Mouse (Mus musculus) CH12.LX (cell line): ENCODE measurements around the gene Ncoa3. TPM values are rescaled to one million over a fixed set of nuclear protein-coding genes. Genes with fewer than 3 reads are reported as not detected.

Experiments
- DNase-seq: peaks from one replicate; pipeline ENCODE4 v3.0.0-alpha.2; 2013; ENCODE audit errors: extremely low read depth
- H3K27ac ChIP-seq: 2 replicates; pipeline ENCODE4 v1.5.1; 2012; ENCODE audit warnings: low read depth, mild to moderate bottlenecking, control low read depth, moderate library complexity; ENCODE audit not compliant: insufficient read depth
- H3K27me3 ChIP-seq: replicated peaks from 2 replicates; pipeline ENCODE3; 2012; ENCODE audit warnings: inconsistent platforms
- H3K36me3 ChIP-seq, 2 experiments: replicated peaks in 1 of 2; 2 replicates each; pipeline versions ENCODE3 to v1.6.1; 2012; ENCODE audit warnings: inconsistent platforms in 1 of 2, low read length in 1 of 2, mild to moderate bottlenecking in 1 of 2, mixed read lengths in 1 of 2, moderate library complexity in 1 of 2; ENCODE audit not compliant: control insufficient read depth in 1 of 2, insufficient read depth in 1 of 2
- H3K4me1 ChIP-seq, 2 experiments: 2 replicates each; pipeline ENCODE4 v1.6.1; 2012; ENCODE audit warnings: inconsistent platforms in 1 of 2, moderate library complexity in 1 of 2; ENCODE audit not compliant: insufficient read depth in 2 of 2, control insufficient read depth in 1 of 2
- H3K4me2 ChIP-seq: 2 replicates; pipeline ENCODE4 v1.6.1; 2012; ENCODE audit warnings: low read depth, mild to moderate bottlenecking, control low read depth; ENCODE audit not compliant: poor library complexity, insufficient read depth, severe bottlenecking
- H3K4me3 ChIP-seq, 3 experiments: fragments of 150-350 bp in 1 of 3; sonication (generic) in 1 of 3; replicated peaks in 1 of 3; 2 replicates each; pipeline versions ENCODE3 to v1.5.1; 2011 to 2012; ENCODE audit warnings: low read depth in 2 of 3, low read length in 2 of 3, mild to moderate bottlenecking in 2 of 3, moderate library complexity in 2 of 3, control low read depth in 1 of 3, improper control_type of control experiment in 1 of 3, inconsistent platforms in 1 of 3, mixed read lengths in 1 of 3; ENCODE audit not compliant: poor library complexity in 1 of 3
- H3K79me2 ChIP-seq: replicated peaks from 2 replicates; pipeline ENCODE4 v1.6.1; 2012; ENCODE audit warnings: mild to moderate bottlenecking, moderate library complexity; ENCODE audit not compliant: control insufficient read depth, poor library complexity, insufficient read depth, severe bottlenecking; ENCODE audit errors: extremely low read depth
- H3K9ac ChIP-seq: 2 replicates; pipeline ENCODE4 v1.6.1; 2012; ENCODE audit warnings: low read depth, mild to moderate bottlenecking, control low read depth, moderate library complexity; ENCODE audit not compliant: insufficient read depth
- H3K9me3 ChIP-seq: replicated peaks from 2 replicates; pipeline ENCODE3; 2012; ENCODE audit warnings: low read length, inconsistent platforms, mixed read lengths
- BHLHE40 ChIP-seq: IDR thresholded peaks from 2 replicates; pipeline ENCODE4 v1.6.1; 2011; ENCODE audit warnings: mild to moderate bottlenecking, low read depth, low read length, improper control_type of control experiment
- CHD2 ChIP-seq: IDR thresholded peaks from 2 replicates; pipeline ENCODE4 v1.6.1; 2011; ENCODE audit warnings: low read length, improper control_type of control experiment
- CTCF ChIP-seq, 2 experiments: IDR thresholded peaks in 1 of 2; conservative IDR thresholded peaks in 1 of 2; 2 replicates each; pipeline ENCODE4 v1.5.1; 2011 to 2012; ENCODE audit warnings: low read depth in 2 of 2, low read length in 2 of 2, improper control_type of control experiment in 1 of 2, inconsistent platforms in 1 of 2, mild to moderate bottlenecking in 1 of 2, moderate library complexity in 1 of 2
- E2F4 ChIP-seq: IDR thresholded peaks from 2 replicates; pipeline ENCODE4 v1.6.1; 2011; ENCODE audit warnings: low read depth, low read length, improper control_type of control experiment; ENCODE audit not compliant: insufficient replicate concordance
- ELF1 ChIP-seq: IDR thresholded peaks from 2 replicates; pipeline ENCODE4 v1.6.1; 2014; ENCODE audit warnings: low read depth, mild to moderate bottlenecking, inconsistent platforms, low read length, improper control_type of control experiment
- EP300 ChIP-seq: IDR thresholded peaks from 2 replicates; pipeline ENCODE4 v1.6.1; 2011; ENCODE audit warnings: low read length, improper control_type of control experiment
- ETS1 ChIP-seq: conservative IDR thresholded peaks from 2 replicates; pipeline ENCODE4 v1.6.1; 2012; ENCODE audit warnings: low read depth, mild to moderate bottlenecking, inconsistent platforms, low read length, improper control_type of control experiment, moderate library complexity
- GABPA ChIP-seq: IDR thresholded peaks from 2 replicates; pipeline ENCODE4 v1.6.1; 2012; ENCODE audit warnings: low read depth, low read length, improper control_type of control experiment, inconsistent platforms; ENCODE audit not compliant: insufficient replicate concordance
- HCFC1 ChIP-seq: IDR thresholded peaks from 2 replicates; pipeline ENCODE4 v1.6.1; 2012; ENCODE audit warnings: low read depth, mild to moderate bottlenecking, inconsistent platforms, low read length, improper control_type of control experiment
- IRF4 ChIP-seq: IDR thresholded peaks from 2 replicates; pipeline ENCODE4 v1.6.1; 2014; ENCODE audit warnings: low read depth, mild to moderate bottlenecking, inconsistent platforms, low read length, improper control_type of control experiment
- JUN ChIP-seq: IDR thresholded peaks from 2 replicates; pipeline ENCODE4 v1.6.1; 2011; ENCODE audit warnings: low read depth, mild to moderate bottlenecking, low read length, improper control_type of control experiment, moderate library complexity; ENCODE audit not compliant: insufficient read depth
- JUND ChIP-seq: conservative IDR thresholded peaks from 2 replicates; pipeline ENCODE4 v1.6.1; 2011; ENCODE audit warnings: low read depth, low read length, improper control_type of control experiment
- KAT2A ChIP-seq: IDR thresholded peaks from 2 replicates; pipeline ENCODE4 v1.6.1; 2012; ENCODE audit warnings: low read length, improper control_type of control experiment, inconsistent platforms; ENCODE audit not compliant: insufficient replicate concordance
- MAFK ChIP-seq: IDR thresholded peaks from 2 replicates; pipeline ENCODE4 v1.6.1; 2011; ENCODE audit warnings: low read length, improper control_type of control experiment; ENCODE audit not compliant: insufficient replicate concordance
- MAX ChIP-seq: IDR thresholded peaks from 2 replicates; pipeline ENCODE4 v1.6.1; 2011; ENCODE audit warnings: low read length, improper control_type of control experiment
- MAZ ChIP-seq: IDR thresholded peaks from 2 replicates; pipeline ENCODE4 v1.6.1; 2012; ENCODE audit warnings: low read depth, mild to moderate bottlenecking, inconsistent platforms, low read length, improper control_type of control experiment, moderate library complexity
- MEF2A ChIP-seq: IDR thresholded peaks from 2 replicates; pipeline ENCODE4 v1.6.1; 2014; ENCODE audit warnings: low read depth, mild to moderate bottlenecking, inconsistent platforms, low read length, improper control_type of control experiment, borderline replicate concordance
- MXI1 ChIP-seq: IDR thresholded peaks from 2 replicates; pipeline ENCODE4 v1.6.1; 2011; ENCODE audit warnings: mild to moderate bottlenecking, low read depth, low read length, improper control_type of control experiment
- MYC ChIP-seq: IDR thresholded peaks from 2 replicates; pipeline ENCODE4 v1.6.1; 2011; ENCODE audit warnings: low read depth, mild to moderate bottlenecking, improper control_type of control experiment, low read length
- NELFE ChIP-seq: IDR thresholded peaks from 2 replicates; pipeline ENCODE4 v1.6.1; 2011; ENCODE audit warnings: low read depth, low read length, improper control_type of control experiment
- NRF1 ChIP-seq: IDR thresholded peaks from 2 replicates; pipeline ENCODE4 v1.6.1; 2014; ENCODE audit warnings: low read depth, mild to moderate bottlenecking, inconsistent platforms, low read length, improper control_type of control experiment, moderate library complexity
- PAX5 ChIP-seq: IDR thresholded peaks from 2 replicates; pipeline ENCODE4 v1.6.1; 2012; ENCODE audit warnings: low read length, inconsistent platforms, mixed read lengths
- POLR2A ChIP-seq: IDR thresholded peaks from 2 replicates; pipeline ENCODE4 v1.6.1; 2011; ENCODE audit warnings: low read depth, mild to moderate bottlenecking, improper control_type of control experiment, low read length
- POLR2AphosphoS2 ChIP-seq: IDR thresholded peaks from 2 replicates; pipeline ENCODE4 v1.6.1; 2011; ENCODE audit warnings: low read depth, low read length, improper control_type of control experiment
- RAD21 ChIP-seq: IDR thresholded peaks from 2 replicates; pipeline ENCODE4 v1.6.1; 2011; ENCODE audit warnings: low read depth, mild to moderate bottlenecking, low read length, improper control_type of control experiment, moderate library complexity
- RCOR1 ChIP-seq: conservative IDR thresholded peaks from 2 replicates; pipeline ENCODE4 v1.6.1; 2012; ENCODE audit warnings: low read depth, mild to moderate bottlenecking, inconsistent platforms, low read length, improper control_type of control experiment
- SIN3A ChIP-seq: IDR thresholded peaks from 2 replicates; pipeline ENCODE4 v1.6.1; 2012; ENCODE audit warnings: low read length, improper control_type of control experiment, inconsistent platforms
- SMC3 ChIP-seq: IDR thresholded peaks from 2 replicates; pipeline ENCODE4 v1.6.1; 2011; ENCODE audit warnings: low read depth, low read length, improper control_type of control experiment
- TBP ChIP-seq: conservative IDR thresholded peaks from 2 replicates; pipeline ENCODE4 v1.6.1; 2011; ENCODE audit warnings: low read depth, low read length, improper control_type of control experiment
- TCF12 ChIP-seq: IDR thresholded peaks from 2 replicates; pipeline ENCODE4 v1.6.1; 2014; ENCODE audit warnings: low read depth, mild to moderate bottlenecking, inconsistent platforms, low read length, improper control_type of control experiment
- UBTF ChIP-seq: IDR thresholded peaks from 2 replicates; pipeline ENCODE4 v1.6.1; 2012; ENCODE audit warnings: low read depth, mild to moderate bottlenecking, inconsistent platforms, low read length, improper control_type of control experiment, moderate library complexity
- USF1 ChIP-seq: IDR thresholded peaks from 2 replicates; pipeline ENCODE4 v1.6.1; 2014; ENCODE audit warnings: low read depth, mild to moderate bottlenecking, inconsistent platforms, low read length, improper control_type of control experiment
- USF2 ChIP-seq: conservative IDR thresholded peaks from 2 replicates; pipeline ENCODE4 v1.6.1; 2011; ENCODE audit warnings: low read depth, low read length, improper control_type of control experiment
- ZC3H11A ChIP-seq: IDR thresholded peaks from 2 replicates; pipeline ENCODE4 v1.6.1; 2012; ENCODE audit warnings: low read depth, mild to moderate bottlenecking, inconsistent platforms, low read length, improper control_type of control experiment
- ZKSCAN1 ChIP-seq: IDR thresholded peaks from 2 replicates; pipeline ENCODE4 v1.6.1; 2012; ENCODE audit warnings: low read depth, inconsistent platforms, low read length, improper control_type of control experiment, borderline replicate concordance
- ZMIZ1 ChIP-seq: IDR thresholded peaks from 2 replicates; pipeline ENCODE4 v1.6.1; 2012; ENCODE audit warnings: low read depth, mild to moderate bottlenecking, inconsistent platforms, low read length, improper control_type of control experiment
- ZNF384 ChIP-seq: IDR thresholded peaks from 2 replicates; pipeline ENCODE4 v1.6.1; 2012; ENCODE audit warnings: low read depth, low read length, improper control_type of control experiment, inconsistent platforms
- dilution Hi-C: fragments of 300-500 bp; cut with MboI; formaldehyde crosslinking; loops from 2 replicates; pipeline ENCODE4 v1.14.3; 2020; ENCODE audit warnings: low sequenced_read_pairs; ENCODE audit not compliant: extremely low pct_unique_long_range_greater_than_20kb, extremely low pct_ligation_motif_present
- in situ Hi-C: fragments of 300-500 bp; cut with MboI; formaldehyde crosslinking; loops from 3 replicates; pipeline ENCODE4 v1.14.3; 2019; ENCODE audit warnings: low sequenced_read_pairs, low pct_ligation_motif_present, low pct_unique_long_range_greater_than_20kb, mixed read lengths
- polyA plus RNA-seq: library from polyadenylated mRNA; unstranded; fragments of >175 nt; gene quantifications from 2 replicates; pipeline ENCODE4 v1.2.1, GENCODE M21; 2012; ENCODE audit warnings: low read depth; ENCODE audit not compliant: insufficient read length
- total RNA-seq, 2 experiments: library from RNA; depleted of rRNA; stranded (reverse); fragments of 300-350 nt in 1 of 2; fragments of >200 nt in 1 of 2; gene quantifications; 2 replicates each; pipeline ENCODE4 v1.2.3; 2012 to 2014

Ncoa3 gene
- total RNA-seq (2012; rRNA removed) (17.1 and 19.0 TPM in 2 replicates), total RNA-seq (2014; rRNA removed) (11.3 and 13.4 TPM in 2 replicates), polyA plus RNA-seq (21.0 and 21.9 TPM in 2 replicates)

DNA sequence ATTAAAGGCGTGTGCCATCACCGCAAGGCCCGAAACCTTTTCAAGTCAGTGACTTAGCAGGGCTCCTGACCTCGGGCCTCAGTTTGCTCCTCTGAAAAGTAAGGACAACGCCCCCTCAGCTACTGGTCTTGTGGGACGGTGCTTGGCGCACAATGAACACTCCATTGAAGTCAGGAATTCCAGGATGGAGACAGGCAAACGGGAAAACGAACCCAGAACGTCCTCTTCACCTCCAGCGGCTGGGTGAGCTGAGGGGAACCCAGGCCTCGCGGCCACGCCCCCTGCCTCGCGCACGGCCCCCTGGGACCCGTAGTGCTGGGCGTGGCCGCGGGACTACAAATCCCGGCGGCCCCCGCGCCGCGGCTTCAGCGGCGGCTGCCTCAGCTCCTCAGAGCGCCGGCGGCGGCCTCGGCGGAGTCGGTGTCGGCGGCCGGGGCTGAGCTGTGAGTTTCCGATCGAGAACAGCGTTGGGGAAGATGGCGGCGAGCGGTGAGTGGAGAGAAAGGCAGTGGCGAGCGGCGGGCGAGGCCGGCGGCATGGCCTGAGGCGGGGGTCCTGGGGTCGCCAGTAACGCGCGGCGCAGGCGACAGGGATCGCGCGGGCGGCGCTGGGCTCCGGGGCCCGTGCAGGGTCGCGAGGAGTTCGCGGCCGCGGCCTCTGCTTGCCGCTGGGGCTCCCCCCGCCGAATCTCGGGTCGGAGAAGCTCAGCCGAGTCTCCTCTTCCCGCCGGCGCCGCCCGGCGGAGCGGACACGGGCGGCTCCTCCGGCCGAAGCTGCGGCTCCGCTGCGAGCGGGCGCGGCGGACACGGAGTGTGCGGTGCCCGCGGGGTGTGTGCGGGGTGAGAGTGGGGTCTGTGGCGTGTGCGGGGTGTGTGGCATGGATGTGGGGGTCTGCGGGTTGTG, at the start of gene Ncoa3:
TSS of gene Ncoa3 (plus strand) at position 367 of the 903 bp plus-strand sequence.
- Histone ChIP-seq H3K4me1 (peaks cover 0 to 32% of the 10 kb centered on the region in 2 experiments; a peak in 3 of 4 replicates), H3K4me3 (peak within 1 kb of the TSS; percentile 86 to 99 (median 98)), H3K36me3 (peaks cover 0 to 7% of the 10 kb centered on the region in 2 experiments), H3K9ac (peak within 1 kb of the TSS; percentile 95), H3K27ac (peak within 1 kb of the TSS; percentile 62), H3K79me2 (peaks cover 45% of the 10 kb centered on the region), H3K4me2 (peak within 1 kb of the TSS; percentile 79), H3K9me3 (peaks cover 4% of the 10 kb centered on the region), H3K27me3 (no peaks in the 10 kb centered on the region)
- dilution Hi-C loops (no loop called here), in situ Hi-C loops (no loop called here)
- peak; percentile 86 for DNase-seq
- TF ChIP-seq HCFC1 (peak; percentile 93), TBP (0 out of 2 replicates have a peak, but pooled peaks have one; percentile 25), SIN3A (peak; percentile 82), CHD2 (no peak), USF2 (no peak), PAX5 (no peak), MAFK (no peak; the same call in 1 of the 2 replicates), ELF1 (peak; percentile 61), JUN (no peak), KAT2A (peak; percentile 85; the same call in 1 of the 2 replicates), MAX (no peak; the same call in 1 of the 2 replicates), ZNF384 (no peak), GABPA (no peak; the same call in 1 of the 2 replicates), USF1 (no peak), BHLHE40 (peak; percentile 12; the same call in 1 of the 2 replicates), MAZ (no peak), E2F4 (no peak), NELFE (peak; percentile 97), ZKSCAN1 (no peak), EP300 (0 out of 2 replicates have a peak, but pooled peaks have one; percentile 13), RAD21 (no peak), ZMIZ1 (no peak; the same call in none of the 2 replicates), RCOR1 (no peak), POLR2A (peak; percentile 95), POLR2AphosphoS2 (peak; percentile 60; the same call in 1 of the 2 replicates), MXI1 (peak; percentile 71; the same call in 1 of the 2 replicates), ETS1 (no peak), NRF1 (peak; percentile 59; the same call in 1 of the 2 replicates), ZC3H11A (no peak), SMC3 (no peak; the same call in none of the 2 replicates), UBTF (peak; percentile 79; the same call in 1 of the 2 replicates), MEF2A (peak; percentile 51; the same call in 1 of the 2 replicates), IRF4 (peak; percentile 3; the same call in 1 of the 2 replicates), TCF12 (peak; percentile 82), JUND (no peak), CTCF (conservative IDR thresholded peaks at IDR 0.05 in 1 of 2, IDR thresholded peaks at IDR 0.05 in 1 of 2; ENCODE audit: low read depth in 2 of 2, low read length in 2 of 2) (no peak), MYC (no peak)
